Mouse (Mus musculus): ENCODE results near the gene D030056L22Rik.

The D030056L22Rik gene

GRCm38 (mm10) chr19:18712866-18713300 lies at the start of gene D030056L22Rik:
TSS of gene D030056L22Rik (plus strand) at chr19:18713193.
- TF ChIP-seq GATA4 (IDR thresholded peaks at IDR 0.05; ENCODE audit: insufficient replicate concordance, low read length), result peak; percentile 34; the same call in 1 of the 2 replicates

GRCm38 (mm10) chr19:18663904-18664303 lies 49.1 kb upstream of the D030056L22Rik start:
- TF ChIP-seq GATA4 (IDR thresholded peaks at IDR 0.05; ENCODE audit: insufficient replicate concordance, low read length), result no peak

GRCm38 (mm10) chr19:18666966-18667365 lies 46.0 kb upstream of the D030056L22Rik start:
- no peak for TF ChIP-seq GATA4 (IDR thresholded peaks at IDR 0.05; ENCODE audit: insufficient replicate concordance, low read length)

GRCm38 (mm10) chr19:18669551-18669950 lies 43.4 kb upstream of the D030056L22Rik start:
- no peak for TF ChIP-seq GATA4 (IDR thresholded peaks at IDR 0.05; ENCODE audit: insufficient replicate concordance, low read length)

- TF ChIP-seq GATA4 (IDR thresholded peaks at IDR 0.05; ENCODE audit: insufficient replicate concordance, low read length), result no peak
Observed at GRCm38 (mm10) chr19:18670608-18671007, 42.4 kb upstream of the D030056L22Rik start, which contains the start of gene Carnmt1. TSS of gene Carnmt1 (plus strand) at chr19:18670764.

- no peak for TF ChIP-seq GATA4 (IDR thresholded peaks at IDR 0.05; ENCODE audit: insufficient replicate concordance, low read length)
Observed at GRCm38 (mm10) chr19:18671056-18671741, 41.8 kb upstream of the D030056L22Rik start.

GRCm38 (mm10) chr19:18672498-18672897 lies 40.5 kb upstream of the D030056L22Rik start:
- TF ChIP-seq GATA4 (IDR thresholded peaks at IDR 0.05; ENCODE audit: insufficient replicate concordance, low read length), result no peak

- TF ChIP-seq GATA4 (IDR thresholded peaks at IDR 0.05; ENCODE audit: insufficient replicate concordance, low read length), result no peak
Observed at GRCm38 (mm10) chr19:18673116-18673515, 39.9 kb upstream of the D030056L22Rik start.

GRCm38 (mm10) chr19:18682142-18682541 lies 30.9 kb upstream of the D030056L22Rik start:
- no peak for TF ChIP-seq GATA4 (IDR thresholded peaks at IDR 0.05; ENCODE audit: insufficient replicate concordance, low read length)

- TF ChIP-seq GATA4 (IDR thresholded peaks at IDR 0.05; ENCODE audit: insufficient replicate concordance, low read length), result no peak
Observed at GRCm38 (mm10) chr19:18687556-18687955, 25.4 kb upstream of the D030056L22Rik start.

- no peak for TF ChIP-seq GATA4 (IDR thresholded peaks at IDR 0.05; ENCODE audit: insufficient replicate concordance, low read length)
Observed at GRCm38 (mm10) chr19:18692176-18692575, 20.8 kb upstream of the D030056L22Rik start.

- no peak for TF ChIP-seq GATA4 (IDR thresholded peaks at IDR 0.05; ENCODE audit: insufficient replicate concordance, low read length)
Observed at GRCm38 (mm10) chr19:18692768-18693167, 20.2 kb upstream of the D030056L22Rik start.

- no peak for TF ChIP-seq GATA4 (IDR thresholded peaks at IDR 0.05; ENCODE audit: insufficient replicate concordance, low read length)
Observed at GRCm38 (mm10) chr19:18695116-18695515, 17.9 kb upstream of the D030056L22Rik start.

GRCm38 (mm10) chr19:18695552-18695951 lies 17.4 kb upstream of the D030056L22Rik start:
- no peak for TF ChIP-seq GATA4 (IDR thresholded peaks at IDR 0.05; ENCODE audit: insufficient replicate concordance, low read length)

- no peak for TF ChIP-seq GATA4 (IDR thresholded peaks at IDR 0.05; ENCODE audit: insufficient replicate concordance, low read length)
Observed at GRCm38 (mm10) chr19:18708101-18708500, 4.9 kb upstream of the D030056L22Rik start.

GRCm38 (mm10) chr19:18710903-18711302 lies 2.1 kb upstream of the D030056L22Rik start:
- TF ChIP-seq GATA4 (IDR thresholded peaks at IDR 0.05; ENCODE audit: insufficient replicate concordance, low read length), result no peak

GRCm38 (mm10) chr19:18711589-18711988 lies 1.4 kb upstream of the D030056L22Rik start:
- TF ChIP-seq GATA4 (IDR thresholded peaks at IDR 0.05; ENCODE audit: insufficient replicate concordance, low read length), result no peak

Measured in liver, adult (tissue).